Mouse (Mus musculus) limb, embryonic 12.5 days (tissue): ENCODE measurements at regions not wholly inside any gene's neighbourhood (a gene's known extent, or its start where the extent isn't known, plus 50 kb on each side); places are given as distances from the start of the nearest gene placed in this dataset.

ENCODE experiments used
- ATAC-seq: fragments of 200-750 bp; cut with Nextera tagmentation; 2 replicates; pipeline ENCODE4 v1.8.0; 2017; ENCODE audit warnings: low read depth, moderate TSS enrichment; ENCODE audit not compliant: insufficient number of reproducible peaks, insufficient read depth, low FRiP score, low TSS enrichment
- H3K27ac ChIP-seq: fragments of 300-500 bp; sonication (generic); 2 replicates; pipeline ENCODE4 v1.5.1; 2016; ENCODE audit warnings: mild to moderate bottlenecking, moderate library complexity
- H3K27me3 ChIP-seq: fragments of 300-500 bp; sonication (generic); 2 replicates; pipeline ENCODE4 v1.6.1; 2016; ENCODE audit warnings: mild to moderate bottlenecking, moderate library complexity
- H3K36me3 ChIP-seq: fragments of 300-500 bp; sonication (generic); 2 replicates; pipeline ENCODE4 v1.6.1; 2016; ENCODE audit warnings: mild to moderate bottlenecking, moderate library complexity
- H3K4me1 ChIP-seq: fragments of 300-500 bp; sonication (generic); replicated peaks from 2 replicates; pipeline ENCODE4 v1.6.1; 2016
- H3K4me2 ChIP-seq: fragments of 300-500 bp; sonication (generic); 2 replicates; pipeline ENCODE4 v1.6.1; 2016; ENCODE audit warnings: mild to moderate bottlenecking, moderate library complexity
- H3K4me3 ChIP-seq: fragments of 300-500 bp; sonication (generic); replicated peaks from 2 replicates; pipeline ENCODE4 v1.5.1; 2016; ENCODE audit warnings: mild to moderate bottlenecking
- H3K9ac ChIP-seq: fragments of 300-500 bp; sonication (generic); replicated peaks from 2 replicates; pipeline ENCODE4 v1.6.1; 2016; ENCODE audit warnings: mild to moderate bottlenecking, moderate library complexity
- H3K9me3 ChIP-seq: fragments of 300-500 bp; sonication (generic); 2 replicates; pipeline ENCODE4 v1.6.1; 2016; ENCODE audit warnings: mild to moderate bottlenecking, moderate library complexity
- WGBS: fragments of 180-500 bp; shearing (Covaris S2); methylation state at CpG from one replicate; pipeline ENCODE4 v1.1.7; 2016; 5-methylcytosine and 5-hydroxymethylcytosine counted together

- no peaks in the 10 kb centered on the region for H3K4me1 ChIP-seq
- no peaks in the 10 kb centered on the region for H3K27me3 ChIP-seq
- no peak for ATAC-seq
- no peaks in the 10 kb centered on the region for H3K36me3 ChIP-seq
- no peak overlapping the region for H3K4me3 ChIP-seq
- H3K4me2 ChIP-seq: no peak overlapping the region
- no peak overlapping the region for H3K27ac ChIP-seq
- no peak overlapping the region for H3K9ac ChIP-seq
- H3K9me3 ChIP-seq: no peaks in the 10 kb centered on the region
Measured at GRCm38 (mm10) chr7:79201246-79201645, 52.4 kb upstream of the Mfge8 start.

GRCm38 (mm10) chr7:79202336-79202735 lies 53.5 kb upstream of the Mfge8 start:
- H3K27me3 ChIP-seq: no peaks in the 10 kb centered on the region
- H3K9ac ChIP-seq: no peak overlapping the region
- 62% methylated on average over 7 of the region's 7 CpGs for WGBS
- no peaks in the 10 kb centered on the region for H3K4me1 ChIP-seq
- no peak for ATAC-seq
- H3K36me3 ChIP-seq: no peaks in the 10 kb centered on the region
- H3K9me3 ChIP-seq: no peaks in the 10 kb centered on the region
- no peak overlapping the region for H3K4me3 ChIP-seq
- H3K4me2 ChIP-seq: no peak overlapping the region
- H3K27ac ChIP-seq: no peak overlapping the region

- no peaks in the 10 kb centered on the region for H3K9me3 ChIP-seq
- no peak overlapping the region for H3K9ac ChIP-seq
- H3K4me3 ChIP-seq: no peak overlapping the region
- no peaks in the 10 kb centered on the region for H3K4me1 ChIP-seq
- H3K36me3 ChIP-seq: no peaks in the 10 kb centered on the region
- no peak for ATAC-seq
- H3K4me2 ChIP-seq: no peak overlapping the region
- 81% methylated on average over 5 of the region's 5 CpGs for WGBS
- no peaks in the 10 kb centered on the region for H3K27me3 ChIP-seq
- no peak overlapping the region for H3K27ac ChIP-seq
Measured at GRCm38 (mm10) chr7:79203481-79203880, 54.6 kb upstream of the Mfge8 start.

GRCm38 (mm10) chr7:79207140-79207539 lies 58.3 kb upstream of the Mfge8 start:
- Histone ChIP-seq H3K4me3 (no peak overlapping the region), H3K27ac (peak overlapping the region; percentile 66; the same call in 1 of the 2 replicates), H3K4me1 (peaks cover 16% of the 10 kb centered on the region), H3K9me3 (no peaks in the 10 kb centered on the region), H3K36me3 (no peaks in the 10 kb centered on the region), H3K27me3 (no peaks in the 10 kb centered on the region), H3K9ac (no peak overlapping the region), H3K4me2 (no peak overlapping the region)
- WGBS: 54% methylated on average over 8 of the region's 8 CpGs
- no peak for ATAC-seq

- no peak overlapping the region for H3K9ac ChIP-seq
- no peaks in the 10 kb centered on the region for H3K9me3 ChIP-seq
- H3K27me3 ChIP-seq: no peaks in the 10 kb centered on the region
- 85% methylated on average over 2 of the region's 2 CpGs for whole genome bisulfite sequencing
- peak overlapping the region; percentile 64 for H3K27ac ChIP-seq
- H3K4me3 ChIP-seq: no peak overlapping the region
- no peaks in the 10 kb centered on the region for H3K36me3 ChIP-seq
- peaks cover 16% of the 10 kb centered on the region for H3K4me1 ChIP-seq
- H3K4me2 ChIP-seq: 0 out of 2 replicates have a peak overlapping the region, but pooled peaks have one; percentile 10
- peak; percentile 67; the same call in 1 of the 2 replicates for ATAC-seq
Measured at GRCm38 (mm10) chr7:79210376-79211215, 61.7 kb upstream of the Mfge8 start.

- Histone ChIP-seq H3K4me3 (no peak overlapping the region), H3K9me3 (peaks cover 1% of the 10 kb centered on the region), H3K4me2 (0 out of 2 replicates have a peak overlapping the region, but pooled peaks have one; percentile 10), H3K27me3 (no peaks in the 10 kb centered on the region), H3K36me3 (no peaks in the 10 kb centered on the region), H3K4me1 (peaks cover 16% of the 10 kb centered on the region), H3K27ac (no peak overlapping the region), H3K9ac (no peak overlapping the region)
- peak; percentile 52; the same call in 1 of the 2 replicates for ATAC-seq
- 21% methylated on average over 9 of the region's 9 CpGs for WGBS
Measured at GRCm38 (mm10) chr7:79211287-79211976, 61.6 kb upstream of the Abhd2 start.

GRCm38 (mm10) chr7:79212231-79212630 lies 60.8 kb upstream of the Abhd2 start:
- H3K9me3 ChIP-seq: peaks cover 3% of the 10 kb centered on the region
- no peak overlapping the region for H3K27ac ChIP-seq
- no peak overlapping the region for H3K4me3 ChIP-seq
- no peak overlapping the region for H3K4me2 ChIP-seq
- H3K36me3 ChIP-seq: no peaks in the 10 kb centered on the region
- H3K4me1 ChIP-seq: peaks cover 16% of the 10 kb centered on the region
- no peak for ATAC-seq
- 91% methylated on average over 3 of the region's 3 CpGs for WGBS
- no peak overlapping the region for H3K9ac ChIP-seq
- H3K27me3 ChIP-seq: no peaks in the 10 kb centered on the region

GRCm38 (mm10) chr7:79215001-79215400 lies 58.0 kb upstream of the Abhd2 start:
- no peak for ATAC-seq
- no peak overlapping the region for H3K4me2 ChIP-seq
- H3K4me1 ChIP-seq: peaks cover 16% of the 10 kb centered on the region
- H3K27ac ChIP-seq: no peak overlapping the region
- H3K4me3 ChIP-seq: no peak overlapping the region
- no peak overlapping the region for H3K9ac ChIP-seq
- H3K36me3 ChIP-seq: no peaks in the 10 kb centered on the region
- peaks cover 3% of the 10 kb centered on the region for H3K9me3 ChIP-seq
- WGBS: 91% methylated on average over 5 of the region's 5 CpGs
- H3K27me3 ChIP-seq: no peaks in the 10 kb centered on the region

GRCm38 (mm10) chr7:79217232-79217631 lies 55.8 kb upstream of the Abhd2 start:
- ATAC-seq: no peak
- Histone ChIP-seq H3K4me2 (no peak overlapping the region), H3K27me3 (no peaks in the 10 kb centered on the region), H3K36me3 (no peaks in the 10 kb centered on the region), H3K9me3 (peaks cover 3% of the 10 kb centered on the region), H3K4me1 (no peaks in the 10 kb centered on the region), H3K9ac (no peak overlapping the region), H3K4me3 (no peak overlapping the region), H3K27ac (no peak overlapping the region)
- WGBS: 91% methylated on average over 2 of the region's 2 CpGs

- 80% methylated on average over 9 of the region's 9 CpGs for WGBS
- no peak overlapping the region for H3K27ac ChIP-seq
- no peaks in the 10 kb centered on the region for H3K27me3 ChIP-seq
- ATAC-seq: no peak
- H3K9ac ChIP-seq: no peak overlapping the region
- H3K4me1 ChIP-seq: no peaks in the 10 kb centered on the region
- no peak overlapping the region for H3K4me3 ChIP-seq
- no peaks in the 10 kb centered on the region for H3K9me3 ChIP-seq
- no peaks in the 10 kb centered on the region for H3K36me3 ChIP-seq
- no peak overlapping the region for H3K4me2 ChIP-seq
Measured at GRCm38 (mm10) chr7:79222626-79223335, 50.2 kb upstream of the Abhd2 start.
